Mouse (Mus musculus) liver, adult (tissue): ENCODE measurements at regions not wholly inside any gene's neighbourhood (a gene's known extent, or its start where the extent isn't known, plus 50 kb on each side); places are given as distances from the start of the nearest gene placed in this dataset.

ENCODE experiments used
- GATA4 ChIP-seq: IDR thresholded peaks from 2 replicates; pipeline ENCODE4 v1.6.1; 2014; ENCODE audit warnings: mild to moderate bottlenecking, low read length; ENCODE audit not compliant: insufficient replicate concordance

DNA sequence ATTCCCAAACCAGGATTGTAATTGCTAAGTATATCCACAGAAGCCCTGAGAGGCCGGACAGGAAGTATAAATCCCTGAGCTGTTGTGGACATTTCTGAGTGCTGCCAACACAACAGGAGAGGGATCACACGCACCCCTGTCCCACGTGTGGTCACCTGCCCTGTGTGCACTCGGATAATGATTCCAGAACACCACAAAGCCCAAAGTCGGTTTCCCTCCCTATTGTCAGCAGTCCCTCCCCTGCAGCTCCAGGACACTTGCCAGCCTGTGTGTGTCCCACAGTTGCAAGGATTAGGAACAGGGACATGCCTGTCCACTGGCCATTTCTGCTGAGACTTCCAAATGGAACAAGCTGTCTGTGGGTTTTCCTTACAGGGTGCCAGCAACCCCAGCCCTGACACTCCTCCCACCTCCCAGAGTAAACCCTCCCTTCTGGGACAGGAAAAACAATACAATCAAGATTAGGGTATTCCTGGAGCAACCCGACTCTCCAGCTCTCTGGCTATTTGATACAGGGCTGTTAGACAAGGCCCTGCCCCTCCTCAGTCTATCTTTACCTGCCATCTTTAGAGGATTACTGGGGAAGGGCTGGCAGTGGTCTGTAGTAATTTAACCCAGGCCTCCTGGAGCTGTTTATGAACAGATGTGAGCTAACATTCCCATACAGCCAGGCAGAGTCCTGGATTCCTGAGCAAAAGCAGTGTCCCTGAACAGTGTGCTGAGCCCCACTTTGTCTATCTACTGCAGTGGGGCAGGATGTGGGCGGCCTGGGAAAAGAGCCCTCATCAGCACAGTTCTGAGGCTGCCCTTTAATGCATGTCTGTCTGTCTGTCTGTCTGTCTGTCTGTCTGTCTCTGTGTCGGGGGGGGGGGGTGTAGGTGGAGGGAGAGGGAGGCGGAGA, 323.8 kb downstream of the Sox4 start:
- TF ChIP-seq GATA4, result peak; percentile 28; the same call in 1 of the 2 replicates

DNA sequence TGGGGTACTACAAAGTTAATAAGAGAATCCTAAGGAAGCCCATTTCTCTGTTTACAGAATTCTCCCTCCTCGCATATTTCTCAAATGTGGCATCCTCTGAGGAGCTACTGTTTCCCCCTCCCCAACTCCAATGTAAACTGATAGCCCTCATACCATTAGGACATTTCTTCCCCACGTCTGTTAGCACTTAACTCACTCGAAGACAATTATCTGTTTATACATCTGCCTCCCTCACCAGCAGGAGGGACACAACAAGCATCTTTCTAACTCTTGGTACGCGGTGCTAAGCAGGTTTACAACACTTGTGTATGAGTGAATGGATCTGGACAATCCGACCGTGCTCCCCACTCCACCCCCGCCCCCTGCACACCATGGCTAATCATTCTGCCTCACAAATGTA, 324.8 kb downstream of the Sox4 start:
- no peak for TF ChIP-seq GATA4

DNA sequence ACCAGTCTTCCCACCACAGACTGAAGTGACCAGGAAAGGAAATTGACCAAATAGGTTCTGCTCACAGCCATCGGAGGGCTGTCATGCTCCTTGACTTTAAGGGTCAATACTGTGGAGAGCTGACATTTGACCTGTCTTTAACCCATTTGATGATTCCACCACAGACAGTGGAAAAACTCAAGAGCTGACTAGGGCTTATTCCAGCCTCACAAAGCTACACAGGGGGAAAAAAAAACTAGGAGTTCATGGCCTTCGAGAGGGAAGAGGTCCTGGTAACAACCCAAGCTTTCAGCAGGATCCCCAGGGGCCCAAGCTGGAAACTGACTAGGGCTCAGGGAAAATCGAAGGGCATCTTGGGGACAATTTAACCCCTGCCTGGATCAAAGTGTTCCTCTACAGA, 334.6 kb downstream of the Sox4 start:
- no peak for TF ChIP-seq GATA4

DNA sequence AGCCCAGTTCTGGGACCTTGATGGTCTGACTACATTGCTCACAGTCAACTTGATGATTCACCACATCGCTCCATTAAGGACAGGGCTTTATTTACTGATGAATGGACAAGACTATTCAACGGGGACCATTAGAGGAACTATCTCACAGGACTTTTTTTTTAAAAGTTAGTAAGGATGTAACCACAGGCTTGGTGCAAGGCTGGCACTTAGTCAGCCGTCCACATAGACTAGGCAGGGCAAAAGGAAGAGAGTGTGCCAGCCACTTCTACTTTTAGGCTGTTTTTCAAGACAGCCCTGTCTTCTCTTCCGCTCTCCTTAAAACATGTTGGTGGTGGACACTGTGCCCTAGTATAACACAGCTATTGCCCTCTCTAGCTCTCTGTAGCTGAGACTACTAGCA, 336.0 kb downstream of the Sox4 start:
- TF ChIP-seq GATA4, result no peak

DNA sequence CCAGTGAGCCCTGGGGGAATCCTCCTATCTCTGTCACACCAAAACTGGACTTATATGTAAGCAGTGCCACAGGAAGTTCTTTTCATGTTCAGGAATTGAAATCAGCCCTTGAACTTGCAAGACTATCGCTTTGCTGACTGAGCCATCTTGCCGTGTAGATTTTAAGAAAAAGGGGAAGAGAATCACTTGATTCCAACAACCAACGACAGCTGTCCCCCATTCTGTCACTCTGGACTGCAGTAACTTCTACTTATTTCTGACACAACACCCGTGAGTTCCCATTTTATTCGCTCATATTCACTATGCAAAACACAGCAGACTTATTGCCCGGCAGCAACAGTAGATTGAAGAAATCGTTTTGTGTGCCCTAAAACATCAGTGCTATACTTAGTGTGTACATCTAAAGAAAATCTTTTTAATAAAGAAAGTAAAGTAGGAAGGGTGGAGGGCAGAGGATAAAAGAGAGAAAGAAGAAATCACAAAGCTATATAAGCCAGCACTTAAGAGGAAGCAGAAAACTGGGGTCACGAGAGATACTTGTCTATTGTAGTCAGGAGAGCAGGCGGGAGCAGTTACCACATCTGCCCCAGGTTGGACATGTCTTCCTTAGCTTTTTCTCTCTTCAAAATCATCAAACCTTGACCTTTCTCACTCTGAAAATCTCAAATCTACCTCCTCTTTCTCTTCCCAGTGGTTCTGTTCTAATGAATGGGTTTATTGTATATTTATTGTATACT, 336.7 kb downstream of the Sox4 start:
- TF ChIP-seq GATA4, result no peak

DNA sequence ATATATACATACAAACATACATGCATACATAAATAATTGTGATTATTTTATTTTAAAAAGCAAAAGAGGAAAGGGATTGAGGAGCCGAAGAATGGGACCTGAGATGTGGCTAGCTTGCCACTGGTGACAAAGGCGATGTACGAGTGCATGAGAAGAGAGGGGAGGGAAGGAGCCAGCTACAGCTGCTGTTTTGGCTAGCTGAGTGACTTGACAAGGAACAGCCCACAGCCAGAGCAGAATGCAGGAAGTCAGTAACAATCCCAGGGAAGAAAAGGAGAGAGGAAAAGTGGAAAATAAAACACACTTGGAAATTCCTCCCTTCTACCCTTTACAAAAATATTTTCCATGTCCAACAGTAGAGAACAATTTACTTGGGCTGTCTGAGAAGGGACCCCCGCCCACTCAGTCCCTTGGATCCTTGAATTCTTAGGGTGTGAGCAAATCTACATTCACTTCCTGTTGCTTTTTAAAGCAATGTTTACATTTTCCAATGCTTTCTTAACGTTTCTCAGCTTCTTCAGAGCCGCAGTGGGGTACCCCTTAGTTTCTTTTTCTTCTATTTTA, 345.9 kb downstream of the Sox4 start:
- no peak for TF ChIP-seq GATA4

- TF ChIP-seq GATA4, result no peak
Measured at GRCm38 (mm10) chr13:28606651-28607050, 346.9 kb downstream of the Sox4 start.

DNA sequence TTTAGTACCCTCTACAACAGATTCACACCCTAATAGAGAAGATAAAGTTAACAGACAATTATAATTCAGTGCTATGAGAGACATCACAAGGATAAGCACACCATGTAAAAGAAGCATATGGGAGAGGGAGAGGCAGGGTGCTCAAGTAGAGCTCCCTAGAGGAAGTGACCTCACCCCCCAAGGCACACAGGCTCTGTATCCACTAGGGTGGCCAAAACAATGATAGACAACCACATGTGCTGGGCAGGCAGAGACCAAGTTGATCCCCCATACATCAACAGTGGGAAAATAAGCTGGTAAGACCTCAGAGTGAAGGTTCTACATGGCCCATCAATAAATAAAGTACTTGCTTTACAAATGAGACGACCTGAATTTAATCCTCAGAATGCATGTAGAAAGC, 347.7 kb downstream of the Sox4 start:
- no peak for TF ChIP-seq GATA4

DNA sequence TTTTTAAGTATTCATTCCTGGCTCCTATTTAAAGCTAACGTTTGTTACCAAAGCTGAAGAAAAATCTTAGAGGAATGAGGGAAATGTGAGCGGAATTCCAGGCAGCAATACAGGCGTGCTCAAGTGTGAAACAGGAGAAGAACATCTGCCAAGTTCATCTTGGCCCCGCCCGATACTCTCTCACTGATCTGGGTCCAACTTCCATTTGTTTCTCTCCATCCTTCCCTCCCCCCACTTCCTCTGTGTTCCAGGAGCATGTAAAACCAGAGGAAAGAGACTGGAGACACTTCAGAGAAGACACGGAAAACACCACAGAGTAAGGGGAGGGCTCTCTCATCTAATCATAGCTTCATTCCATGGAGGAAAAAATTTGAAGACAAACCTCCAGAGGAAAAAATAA, 346.7 kb downstream of the Gm11361 start:
- TF ChIP-seq GATA4, result no peak

DNA sequence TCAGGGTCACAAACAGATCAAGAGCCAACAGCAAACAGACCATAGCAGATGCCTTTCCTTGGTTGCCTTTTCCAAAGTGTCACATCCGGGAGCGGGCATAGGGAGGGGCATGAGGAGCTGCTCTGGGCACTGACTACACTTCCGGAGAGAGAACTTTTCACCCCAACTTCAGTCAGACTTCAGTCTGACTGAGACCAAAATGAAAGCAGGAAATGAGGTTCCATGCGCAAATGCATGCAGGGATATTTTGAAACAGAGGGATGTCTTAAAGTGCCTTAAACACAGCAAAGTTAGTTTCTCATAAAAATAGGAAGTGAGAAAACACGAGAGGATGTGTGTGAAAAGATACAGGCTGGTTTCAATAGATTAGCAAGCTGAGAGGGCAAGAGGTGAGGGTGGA, 343.5 kb downstream of the Gm11361 start:
- TF ChIP-seq GATA4, result no peak

DNA sequence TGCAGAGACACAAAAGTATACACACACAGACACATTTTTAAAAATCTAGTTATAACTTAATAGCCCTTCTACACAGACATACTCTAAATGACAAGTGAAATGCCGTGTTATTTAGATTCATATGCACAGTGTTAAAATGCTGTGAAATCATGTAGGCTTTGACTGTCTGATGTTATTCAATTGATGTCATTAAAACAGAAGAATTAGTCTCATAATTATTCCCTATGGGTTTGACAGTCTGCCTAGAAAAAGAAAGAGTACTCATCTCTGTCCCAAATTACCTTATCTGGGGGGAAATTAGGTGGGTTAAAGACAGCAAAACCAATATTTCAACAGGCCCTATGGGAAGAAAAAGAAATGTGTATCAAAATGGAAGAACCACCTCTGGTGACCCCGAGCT, 339.0 kb downstream of the Gm11361 start:
- TF ChIP-seq GATA4, result no peak

GRCm38 (mm10) chr13:28592176-28592575, 334.8 kb downstream of the Gm11361 start:
- no peak for TF ChIP-seq GATA4

GRCm38 (mm10) chr13:28587977-28588376, 330.6 kb downstream of the Gm11361 start:
- TF ChIP-seq GATA4, result no peak

DNA sequence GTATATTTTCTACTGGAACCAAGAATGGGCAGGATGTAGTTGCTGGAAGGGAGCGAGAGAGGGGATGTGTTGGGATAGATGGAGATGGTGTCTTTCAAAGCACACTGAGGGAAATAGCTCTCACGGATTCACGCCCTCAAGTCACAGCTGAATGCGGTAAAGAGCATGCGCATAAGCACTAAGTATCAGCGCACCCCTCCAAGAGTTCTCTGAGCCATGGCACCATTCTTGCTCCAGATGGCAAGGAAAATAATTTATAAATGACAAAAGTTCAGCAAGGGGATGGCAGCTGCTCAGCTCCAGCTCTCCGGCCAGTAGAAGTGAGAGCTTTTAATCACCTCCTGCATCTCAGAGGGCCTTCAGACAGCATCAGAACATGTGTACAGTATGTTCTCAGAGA, 329.4 kb downstream of the Gm11361 start:
- TF ChIP-seq GATA4, result no peak

GRCm38 (mm10) chr13:28586140-28586539, 328.8 kb downstream of the Gm11361 start:
- no peak for TF ChIP-seq GATA4

- no peak for TF ChIP-seq GATA4
Measured at GRCm38 (mm10) chr13:28583617-28584016, 326.3 kb downstream of the Gm11361 start.
